Mouse (Mus musculus) ovary, adult 2 months (tissue): Measurements from ENCODE around the gene Cyb5r3. TPM values are rescaled to one million over a fixed set of nuclear protein-coding genes. Genes with fewer than 3 reads are reported as not detected.

Experiments used
- polyA plus RNA-seq: library from polyadenylated mRNA; depleted of rRNA; stranded (reverse); fragments of >200 nt; gene quantifications from 2 replicates; pipeline ENCODE4 v1.2.3, GENCODE M21; 2012; rRNA removed

The Cyb5r3 gene
- 347 and 409 TPM in 2 replicates for polyA plus RNA-seq

GRCm38 (mm10) chr15:83172492-83173429, at the start of gene Cyb5r3:
TSS of gene Cyb5r3 (minus strand) at chr15:83172592.

GRCm38 (mm10) chr15:83149196-83150072, 23.0 kb downstream of the Cyb5r3 start, which contains the start of gene Poldip3:
TSS of gene Poldip3 (minus strand) at chr15:83149384.

GRCm38 (mm10) chr15:83122566-83123145, 49.7 kb downstream of the Cyb5r3 start, which contains the start of gene Rrp7a:
TSS of gene Rrp7a (minus strand) at chr15:83122801.

Other genes with a start within 250 kb of the Cyb5r3 start
- 21.5 and 24.2 TPM in 2 replicates for gene Tcf20, start 184.7 kb downstream of the Cyb5r3 start, polyA plus RNA-seq
- 3.6 and 4.4 TPM in 2 replicates for gene Nfam1, start 139.3 kb downstream of the Cyb5r3 start, polyA plus RNA-seq
- gene Serhl, start 83.1 kb downstream of the Cyb5r3 start, polyA plus RNA-seq, result 57.7 and 88.2 TPM in 2 replicates
- 135 and 157 TPM in 2 replicates for gene Rrp7a, start 49.8 kb downstream of the Cyb5r3 start, polyA plus RNA-seq
- gene Poldip3, start 23.2 kb downstream of the Cyb5r3 start, polyA plus RNA-seq, result 87.1 and 103 TPM in 2 replicates
- 105 and 111 TPM in 2 replicates for gene A4galt, start 79.2 kb upstream of the Cyb5r3 start, polyA plus RNA-seq
- gene Arfgap3, start 177.7 kb upstream of the Cyb5r3 start, polyA plus RNA-seq, result 30.0 and 38.4 TPM in 2 replicates